Mouse (Mus musculus) T-helper 17 cell (primary cell): ENCODE results near the gene Igflr1.

Source experiments
- in situ Hi-C, 2 experiments: fragments of 300-600 bp; cut with MboI, MseI; formaldehyde crosslinking; loops; 1 replicate in 1 of 2; 2 replicates in 1 of 2; pipeline ENCODE4 v1.15.1; 2025; ENCODE audit warnings: high pct_unique_total_duplicates in 2 of 2

Igflr1 gene

DNA sequence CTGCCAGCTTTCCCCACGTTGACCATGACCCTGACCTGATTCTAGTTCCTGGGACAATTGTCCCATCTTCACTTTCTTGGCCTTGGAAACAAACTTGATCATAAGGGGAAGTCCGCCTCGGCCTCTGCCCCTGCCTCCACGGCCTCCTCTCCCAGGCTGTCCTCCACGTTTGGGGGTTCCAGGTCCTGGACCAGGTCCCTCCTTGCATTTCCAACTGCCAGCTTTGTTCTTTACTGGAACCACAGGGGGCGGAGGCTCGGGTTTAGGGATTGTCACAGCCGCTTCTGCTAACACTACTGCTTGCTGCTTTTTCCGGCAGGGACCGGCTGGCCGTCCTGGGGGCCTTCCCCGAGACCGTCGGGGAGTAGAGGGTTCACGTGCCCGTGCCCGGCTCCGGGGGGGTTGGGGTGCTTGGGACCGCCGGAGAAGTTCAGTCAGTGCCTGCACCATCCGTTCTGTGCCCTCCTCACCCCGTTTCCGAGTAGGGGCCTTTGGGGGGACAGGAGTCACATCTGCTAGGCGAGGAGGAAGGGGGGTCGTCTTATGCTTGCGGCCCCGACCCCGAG is 21.3 kb downstream of the Igflr1 start:
- in situ Hi-C loops, result no loop called here

DNA sequence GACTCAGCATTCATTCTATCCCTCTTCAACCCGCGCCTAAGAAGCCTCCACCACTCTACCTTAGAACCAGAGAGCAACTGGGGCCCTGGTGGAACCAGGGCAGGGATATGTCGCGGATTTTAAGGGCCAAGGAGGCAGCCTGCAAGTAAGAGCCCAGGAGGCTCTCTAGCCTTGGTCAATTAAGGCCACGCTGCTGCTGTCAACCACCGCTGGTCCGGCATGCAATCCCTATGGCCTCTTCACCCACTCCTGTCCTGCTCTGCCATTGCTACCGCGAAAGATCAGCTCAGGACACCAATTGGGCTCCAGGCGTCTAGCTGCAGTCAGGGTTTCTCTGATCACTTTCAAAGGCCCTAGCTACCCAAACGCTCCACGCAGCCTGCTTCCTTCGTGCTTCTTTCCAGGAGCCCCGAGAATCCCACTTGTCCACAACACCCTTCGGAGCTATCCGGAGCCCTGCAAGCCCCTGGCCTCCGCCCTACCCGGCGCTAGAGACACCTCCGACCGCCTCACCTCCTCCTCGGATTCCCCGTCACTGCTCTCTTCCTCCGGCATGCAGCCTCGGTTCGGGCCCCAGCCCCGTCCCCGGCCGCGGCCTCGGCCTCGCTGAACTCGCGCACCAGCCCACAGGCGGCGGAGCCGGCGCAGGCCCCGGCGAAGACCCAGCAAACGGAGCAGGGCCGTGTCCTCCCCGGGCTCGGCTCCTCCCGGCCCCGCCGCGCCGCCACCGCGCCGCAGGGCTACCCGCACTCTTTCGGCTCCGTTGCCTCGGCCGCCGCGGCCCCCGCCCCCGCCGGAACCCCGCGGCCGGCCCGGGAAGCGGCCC is 22.8 kb downstream of the Igflr1 start:
- in situ Hi-C loops, result no loop called here

DNA sequence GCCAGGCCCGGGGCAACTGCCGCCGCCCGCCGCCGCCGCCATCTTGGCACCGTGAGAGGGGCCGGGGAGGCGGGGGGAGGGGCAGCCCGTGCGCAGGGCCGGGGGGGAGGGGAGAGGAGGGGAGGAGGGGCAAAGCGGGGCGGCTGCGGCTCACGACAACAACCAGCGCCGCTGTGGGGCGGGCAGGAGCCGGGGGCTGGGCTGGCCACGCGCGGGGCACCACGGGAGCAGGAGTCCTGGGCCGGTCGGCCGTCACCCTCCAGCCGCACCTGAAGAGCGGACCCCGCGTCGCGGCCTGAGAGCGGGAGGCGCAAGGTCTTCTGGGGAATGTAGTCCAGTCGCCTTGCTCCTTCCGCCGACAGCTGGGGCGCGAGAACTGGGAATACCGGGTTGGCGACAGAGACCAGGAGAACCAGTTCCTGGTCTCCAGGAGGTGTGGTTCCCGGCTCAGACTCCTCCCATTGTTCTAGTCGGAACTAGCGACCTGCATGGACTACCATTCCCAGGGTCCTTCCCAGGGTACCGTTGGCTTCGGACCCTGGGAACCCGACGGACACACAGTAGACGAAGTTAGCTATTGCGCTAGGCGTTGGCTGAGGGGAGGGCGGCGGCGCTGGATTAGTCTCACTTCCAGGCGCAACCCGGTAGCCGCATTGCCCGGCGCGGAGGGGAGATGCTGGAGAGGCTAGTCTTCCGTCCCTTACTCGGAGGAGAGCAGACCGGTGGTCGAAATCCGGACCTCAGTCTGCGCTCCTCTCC is 23.6 kb downstream of the Igflr1 start, which contains the start of gene Kmt2b:
Kmt2b (minus strand) TSS at position 51 of the 759 bp plus-strand sequence.
- in situ Hi-C loops, result no loop called here

DNA sequence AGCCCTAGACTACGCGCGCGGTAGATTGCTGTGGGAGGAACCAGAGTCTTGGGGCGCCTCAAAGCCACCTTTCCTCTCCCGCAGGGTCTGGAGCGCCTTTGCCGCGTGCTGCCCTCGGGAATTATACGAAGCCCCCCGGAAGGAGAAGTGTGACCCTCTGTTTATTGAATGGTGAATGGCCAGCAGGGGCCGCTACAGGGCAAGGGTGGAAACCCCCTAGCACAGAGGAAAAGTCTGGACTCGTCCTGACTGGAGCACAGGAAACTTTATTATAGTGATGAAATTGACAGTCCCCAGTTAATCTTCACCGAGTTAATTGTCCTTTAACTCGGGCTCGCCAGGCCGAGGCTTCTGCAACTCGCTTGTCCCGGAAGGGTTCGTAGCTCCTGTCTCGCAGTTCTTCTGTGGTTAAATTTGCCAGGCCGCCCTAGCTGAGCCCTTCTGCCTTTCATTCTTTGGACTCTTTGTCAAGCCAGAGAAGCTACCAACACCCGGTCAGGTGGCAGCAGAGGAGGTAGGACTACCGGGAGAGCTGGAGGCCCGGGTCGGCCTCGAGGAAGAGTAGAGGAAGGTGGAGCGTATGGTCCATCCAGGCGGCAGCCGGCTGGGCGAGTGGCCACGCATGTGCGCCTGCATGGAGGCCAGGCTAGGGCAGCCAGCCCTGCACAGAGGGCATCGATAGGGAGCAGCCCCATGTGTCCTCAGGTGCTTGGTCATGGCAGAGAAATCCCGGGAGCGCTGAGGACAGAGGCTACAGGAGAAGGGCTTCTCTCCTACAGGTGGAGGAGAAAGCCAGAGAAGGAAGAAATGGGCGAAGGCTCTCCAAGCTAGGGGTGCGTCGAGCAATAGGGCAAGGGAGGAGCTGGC is 24.4 kb downstream of the Igflr1 start:
- in situ Hi-C loops, result no loop called here

DNA sequence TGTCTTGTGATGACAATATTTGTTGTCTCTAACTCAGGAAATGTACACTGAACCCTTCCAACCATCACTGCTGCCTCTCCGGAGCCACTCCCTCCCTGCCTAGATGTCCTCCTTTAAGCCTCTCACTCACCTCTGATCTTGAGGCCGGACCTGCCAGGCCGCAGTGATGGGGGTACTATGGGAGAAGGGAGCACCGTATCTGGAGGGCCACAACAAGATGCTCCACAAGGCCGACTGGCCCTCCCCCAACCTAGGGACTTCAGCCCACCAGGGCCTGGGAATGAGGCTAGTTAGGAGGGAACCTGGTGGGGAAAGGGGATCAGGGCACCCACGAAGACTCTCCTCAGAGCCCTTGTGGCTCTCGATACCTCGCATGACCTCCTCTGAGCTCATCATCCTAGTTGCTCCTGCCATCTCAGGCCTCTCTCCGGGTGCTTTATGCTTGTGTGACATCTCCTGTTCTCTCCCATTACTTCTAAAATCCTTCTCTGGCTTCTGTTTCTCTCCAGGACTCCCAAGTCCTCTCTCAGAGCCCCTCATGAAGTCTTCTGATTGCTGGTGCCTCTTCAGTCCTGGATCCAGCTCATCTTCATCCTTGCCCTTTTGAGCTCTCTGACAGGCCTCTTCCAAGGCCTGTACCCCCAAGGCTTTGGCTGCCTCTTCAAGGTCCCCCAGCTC is 25.8 kb downstream of the Igflr1 start:
- in situ Hi-C loops, result no loop called here

DNA sequence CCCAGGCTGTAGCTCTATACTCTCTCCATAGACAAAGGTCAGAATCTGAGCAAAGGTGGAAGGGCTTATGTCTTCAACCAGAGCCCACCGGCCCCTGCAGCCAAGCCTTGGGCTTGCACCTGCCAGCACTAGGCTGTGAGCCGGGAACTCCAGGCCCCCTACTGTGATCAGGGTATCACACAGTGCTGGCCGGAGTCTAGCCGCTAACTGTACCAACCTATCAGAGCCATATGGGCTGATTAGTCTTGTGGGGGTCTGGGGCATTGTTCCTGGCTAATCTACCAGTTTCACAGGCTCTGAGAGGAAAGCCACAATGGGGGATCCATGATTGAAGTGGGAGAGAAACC is 26.4 kb downstream of the Igflr1 start:
- in situ Hi-C loops, result no loop called here

DNA sequence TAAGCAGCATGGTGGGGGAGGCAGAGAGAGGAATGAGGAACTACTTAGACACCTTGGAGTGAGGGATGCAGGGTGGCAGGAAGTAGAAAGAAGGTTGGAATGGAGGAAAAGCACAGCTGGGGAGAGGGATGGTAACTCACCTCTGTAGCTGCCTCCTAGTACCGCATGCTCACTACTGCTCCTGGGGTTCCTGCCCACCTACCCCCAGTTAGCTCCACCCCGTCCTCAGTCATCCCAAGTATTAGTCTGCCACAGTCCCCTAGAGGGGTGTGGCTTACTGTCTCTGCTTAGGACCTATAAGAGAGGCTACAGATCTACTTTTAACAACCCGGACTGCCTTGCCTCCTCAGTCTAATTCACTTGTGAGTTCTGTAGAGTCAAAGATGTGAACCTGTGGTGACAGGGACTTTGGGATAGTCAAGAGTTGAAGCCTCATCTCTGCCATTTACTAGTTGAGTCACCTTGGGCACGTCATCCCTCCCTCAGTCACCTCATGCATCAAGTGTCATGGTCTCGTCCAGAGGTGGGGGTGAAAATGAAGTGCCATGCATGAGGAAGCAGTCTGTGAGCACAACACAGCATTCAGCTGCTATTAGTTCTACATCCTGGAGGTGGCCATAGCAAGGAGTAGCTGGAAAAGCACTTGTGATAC is 27.7 kb downstream of the Igflr1 start:
- in situ Hi-C loops, result no loop called here

DNA sequence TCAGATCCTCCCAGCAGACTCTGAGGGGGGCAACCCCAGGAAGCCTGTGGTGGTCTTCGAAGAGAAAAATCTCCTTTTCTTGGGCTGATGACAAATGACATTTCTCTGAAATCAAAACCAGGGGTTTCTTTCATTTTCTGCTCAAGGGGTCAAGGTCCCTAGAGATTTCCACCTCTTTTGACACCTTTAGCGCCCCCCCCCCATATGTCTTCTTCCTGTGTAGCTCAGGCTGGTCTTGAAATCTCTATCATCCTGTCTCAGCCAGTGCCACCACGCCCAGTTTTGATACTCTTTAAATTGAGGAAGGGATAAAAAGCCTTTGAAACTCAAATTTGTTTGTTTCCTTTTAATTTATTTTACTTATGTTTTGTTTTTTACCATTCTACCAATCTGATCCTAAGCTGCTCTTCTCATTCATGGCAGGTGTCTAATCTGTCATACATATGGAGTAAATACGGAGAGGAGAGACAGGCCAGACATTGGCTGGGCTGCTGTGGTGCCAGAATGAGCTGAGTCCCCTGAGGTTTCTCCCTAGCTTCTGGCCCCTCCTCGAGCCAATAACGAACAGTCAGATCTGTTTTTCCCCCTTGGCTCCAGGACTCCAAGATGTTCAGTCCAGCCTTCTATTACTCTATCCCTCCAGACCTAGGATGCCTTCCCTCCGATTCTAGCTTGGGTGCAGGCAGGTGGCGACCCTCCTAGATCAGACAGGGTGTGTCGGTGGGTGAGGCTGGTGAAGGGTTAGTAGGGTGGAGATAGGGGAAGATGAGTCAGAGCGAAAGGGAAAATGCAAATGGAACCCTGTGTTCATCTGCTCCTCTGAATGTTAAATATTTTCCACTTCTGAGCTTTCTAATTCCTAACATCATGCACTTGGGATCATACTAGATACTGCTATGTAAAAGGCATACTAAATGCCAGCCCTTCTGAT is 28.6 kb downstream of the Igflr1 start:
- in situ Hi-C loops, result no loop called here

DNA sequence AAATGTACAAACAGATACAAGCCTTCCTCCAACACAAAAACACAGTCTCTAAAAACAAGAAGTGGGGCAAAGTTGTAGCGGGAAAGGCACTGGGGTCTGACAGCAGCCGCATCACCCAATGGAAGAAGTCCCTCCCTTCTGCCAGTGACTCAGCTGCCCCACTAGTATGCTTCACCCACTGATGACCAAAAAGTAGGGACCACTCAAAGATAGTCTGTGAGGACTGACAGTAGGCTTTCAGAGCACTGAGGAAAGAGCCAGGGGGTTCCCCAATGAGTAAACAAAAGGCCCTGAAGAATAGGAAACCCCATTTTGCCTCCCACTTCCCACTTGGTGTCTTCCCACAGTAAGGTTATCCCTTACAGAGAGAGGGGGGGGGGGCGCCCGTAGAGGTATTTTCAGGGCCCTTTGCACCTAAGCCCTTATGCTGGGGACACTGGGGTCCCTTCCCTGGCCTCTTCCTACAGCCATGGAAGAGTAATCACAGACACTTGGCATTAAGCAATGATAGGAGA is 29.3 kb downstream of the Igflr1 start:
- in situ Hi-C loops, result no loop called here

DNA sequence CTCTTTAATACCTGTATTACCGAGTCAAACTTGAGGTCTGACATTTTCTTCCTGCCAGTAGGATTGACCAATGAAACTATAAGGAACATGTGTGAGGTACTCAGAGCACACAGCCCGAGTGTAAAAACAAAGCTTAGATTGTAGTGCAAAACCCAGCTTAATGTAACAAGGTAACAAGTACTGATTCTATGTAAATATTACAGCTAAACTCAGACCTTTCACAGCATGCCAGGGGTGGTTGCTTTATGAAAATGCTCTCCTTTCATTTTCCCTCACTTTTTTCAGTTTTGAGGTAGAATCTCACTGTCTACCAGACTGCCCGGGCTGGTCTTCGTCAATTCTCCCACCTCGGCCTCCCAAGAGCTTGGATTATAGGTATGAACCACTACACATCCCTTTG is 30.9 kb downstream of the Igflr1 start:
- in situ Hi-C loops, result no loop called here

DNA sequence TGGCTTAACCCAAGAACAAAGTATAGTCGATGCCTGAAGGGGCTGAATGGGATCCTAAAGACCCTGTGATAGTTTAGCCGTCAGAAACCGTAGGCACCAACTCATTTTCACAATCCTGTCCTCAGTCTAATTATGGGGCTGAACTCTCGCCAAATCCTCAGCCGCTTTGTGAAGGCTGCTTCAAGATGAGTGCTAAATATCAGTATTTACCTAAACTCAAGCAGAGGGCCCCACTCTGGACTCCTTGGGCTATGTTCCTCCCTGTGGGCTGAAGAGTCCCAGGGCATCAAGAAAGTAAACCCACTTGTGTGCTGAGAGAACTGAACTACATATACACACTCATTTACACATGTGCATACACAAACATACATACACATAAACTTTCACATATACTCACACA is 31.6 kb downstream of the Igflr1 start:
- in situ Hi-C loops, result no loop called here

DNA sequence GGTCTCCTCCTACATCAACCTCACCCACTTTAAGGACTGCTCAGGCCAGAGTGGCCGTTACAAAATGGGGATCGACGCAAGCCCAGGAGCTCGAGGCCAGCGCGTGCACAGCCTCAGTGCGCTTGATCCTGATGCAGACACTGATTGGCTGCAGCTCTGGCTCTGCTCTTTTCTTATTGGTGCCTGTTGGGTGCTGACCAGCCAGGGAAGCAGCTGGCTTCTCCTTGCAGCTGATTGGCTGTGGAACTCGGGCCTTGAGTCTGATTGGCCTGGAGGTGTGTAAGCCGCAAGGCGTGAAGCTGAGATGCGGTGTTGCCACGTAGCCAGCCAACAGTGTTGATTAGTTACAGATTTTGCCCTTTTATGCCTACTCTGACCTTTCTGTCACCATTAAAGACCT is 33.6 kb downstream of the Igflr1 start, which contains the start of gene Zbtb32:
Zbtb32 (minus strand) TSS at position 124 of the 400 bp plus-strand sequence.
- in situ Hi-C loops, result no loop called here

DNA sequence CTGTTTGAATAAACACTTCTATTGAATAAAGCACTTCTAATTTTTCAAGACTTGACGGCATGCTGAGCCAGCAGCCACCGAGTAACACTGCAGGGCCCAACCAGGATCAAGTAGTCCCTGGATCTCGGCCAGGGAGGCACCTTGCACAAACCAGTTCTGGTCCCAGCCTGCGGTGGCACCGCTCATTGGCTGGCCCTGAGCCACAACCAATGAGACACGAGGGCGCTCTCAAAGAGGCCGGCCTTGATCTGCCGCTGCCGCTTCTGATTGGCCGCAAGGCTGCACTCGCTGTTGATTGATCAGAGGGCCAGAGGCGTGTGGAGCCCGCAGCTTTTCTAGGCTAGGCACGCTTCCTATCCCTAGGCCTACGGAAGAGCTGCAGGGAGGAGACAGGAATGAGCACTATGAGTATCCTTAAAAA is 34.7 kb downstream of the Igflr1 start:
- in situ Hi-C loops, result no loop called here

DNA sequence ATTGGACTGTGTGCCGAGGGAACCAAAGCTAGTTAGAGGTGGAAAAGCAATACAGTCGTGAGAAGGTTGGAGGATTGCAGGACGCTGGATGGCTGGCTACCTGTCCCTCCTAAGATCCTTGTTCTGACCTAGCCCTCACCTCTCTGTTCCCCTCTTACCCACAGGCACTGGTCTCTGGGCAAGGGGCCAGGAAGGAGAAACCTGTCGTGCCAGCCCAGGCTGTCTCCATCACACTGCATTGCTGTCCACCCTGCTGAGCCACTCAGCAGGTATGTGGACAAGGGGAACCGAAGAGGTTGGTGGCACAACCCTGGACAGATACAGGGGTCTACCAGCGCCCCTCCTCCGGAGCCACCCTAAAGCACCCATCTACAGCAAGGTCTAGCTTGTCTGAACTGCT is 35.4 kb downstream of the Igflr1 start:
- in situ Hi-C loops, result no loop called here

DNA sequence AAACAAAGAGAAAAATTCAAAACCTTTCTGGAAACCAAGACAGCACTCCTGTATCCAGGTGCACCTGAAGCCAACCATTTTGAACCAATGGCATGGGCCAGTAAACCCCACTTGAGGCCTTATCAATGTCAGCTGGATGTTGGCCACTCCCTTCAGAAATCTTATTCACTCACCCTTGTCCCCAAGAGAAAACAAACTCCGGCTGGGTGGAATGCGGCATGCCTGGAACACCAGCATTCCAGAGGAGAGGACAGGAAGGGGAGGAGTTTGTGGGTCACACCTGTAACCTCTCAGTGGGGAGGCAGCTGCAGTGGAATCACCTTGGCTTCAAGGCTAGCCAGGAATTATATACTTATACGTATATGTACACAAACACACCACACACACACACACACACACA is 37.4 kb downstream of the Igflr1 start:
- in situ Hi-C loops, result no loop called here

DNA sequence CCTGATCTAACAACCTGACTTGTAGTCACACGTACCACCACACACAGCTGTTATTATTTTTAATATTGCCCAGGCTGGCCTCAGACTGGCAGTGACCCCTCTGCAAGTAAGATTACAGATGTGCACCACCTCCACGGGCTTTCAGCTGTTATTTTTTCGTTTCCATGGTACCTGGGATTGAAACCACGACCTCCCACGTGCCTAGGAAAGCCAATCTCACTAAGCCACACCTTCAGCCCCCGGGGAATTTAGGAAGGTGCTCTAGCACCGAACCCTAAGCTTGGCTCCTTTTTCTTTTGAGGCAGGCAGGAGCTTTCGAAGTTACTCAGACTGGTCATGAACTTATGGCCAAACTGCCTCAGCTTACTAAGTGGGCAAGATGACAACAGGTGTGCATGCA is 39.2 kb downstream of the Igflr1 start:
- in situ Hi-C loops, result no loop called here

DNA sequence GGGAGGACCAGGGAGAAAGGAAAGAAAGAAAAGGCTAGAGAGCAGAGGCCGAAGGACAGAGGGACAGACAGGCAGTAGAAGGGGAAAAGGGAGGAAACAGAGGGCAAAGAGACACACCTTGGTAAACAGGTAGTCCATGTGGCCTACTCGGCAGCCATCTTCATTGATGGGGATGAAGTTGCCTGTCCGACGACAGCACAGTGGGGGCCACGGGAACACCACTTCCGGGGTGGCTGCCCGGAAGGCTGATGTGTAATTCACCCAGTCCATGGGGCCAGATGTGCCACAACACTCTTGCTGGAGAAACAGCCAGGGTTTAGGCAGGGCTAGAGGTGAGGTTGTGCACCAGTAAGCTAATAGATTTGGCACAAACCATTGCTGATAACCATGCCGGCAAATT is 39.7 kb downstream of the Igflr1 start:
- in situ Hi-C loops, result no loop called here

DNA sequence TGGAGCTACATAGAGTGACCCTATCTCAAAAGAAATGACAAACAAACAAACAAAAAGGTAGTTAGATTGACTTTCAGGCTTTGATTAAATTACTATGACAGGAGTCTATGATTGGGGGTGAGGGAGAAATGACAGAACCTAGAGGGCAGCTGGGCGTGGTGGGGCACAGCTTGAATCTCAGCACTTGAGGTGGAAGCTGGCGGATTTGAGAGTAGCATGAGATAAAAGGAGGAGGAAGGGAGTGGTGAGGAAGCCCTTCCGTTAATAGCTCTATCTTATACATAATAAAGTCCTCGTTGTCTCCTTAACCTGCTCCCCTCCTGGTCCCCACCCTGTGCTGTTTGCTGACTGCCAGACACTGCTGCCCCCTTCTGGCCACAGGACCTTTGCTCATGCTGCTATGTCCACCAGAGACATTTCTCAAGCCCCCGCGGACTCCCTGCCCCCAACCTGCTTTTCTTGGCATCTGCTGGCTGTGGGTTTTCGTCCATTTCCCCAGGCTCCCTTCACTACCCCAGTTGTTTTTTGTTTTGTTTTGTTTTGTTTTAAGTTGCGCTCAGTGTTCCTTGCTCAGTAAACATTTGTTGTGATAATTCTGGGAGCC is 42.6 kb downstream of the Igflr1 start:
- in situ Hi-C loops, result no loop called here

DNA sequence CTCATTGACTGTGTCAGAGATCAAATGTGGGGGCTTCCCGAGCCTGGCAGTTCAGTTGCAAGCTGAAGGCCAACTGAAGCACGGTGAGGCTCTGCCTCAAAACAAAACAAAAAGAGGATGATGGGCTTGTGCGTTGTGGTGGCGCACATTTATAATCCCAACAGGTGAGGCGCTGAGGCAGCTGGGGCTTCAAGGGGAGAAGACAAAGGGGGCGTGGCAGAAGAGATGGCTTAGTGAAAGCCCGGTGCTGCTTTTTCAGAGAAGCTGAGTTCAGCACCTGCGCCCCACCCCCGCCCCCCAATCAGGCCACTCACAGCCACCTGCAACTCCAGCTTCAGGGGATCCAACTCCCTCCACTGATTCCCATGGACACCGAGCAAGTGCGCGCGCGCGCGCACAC is 43.2 kb downstream of the Igflr1 start:
- in situ Hi-C loops, result no loop called here
